Mouse (Mus musculus): ENCODE results near the gene Gm6525. TPM values are rescaled to one million over a fixed set of nuclear protein-coding genes. Genes with fewer than 3 reads are reported as not detected.

Gm6525 gene
- total and polyA plus RNA-seq, 2 experiments from 2014 or later = 0.22 to 0.38 TPM

DNA sequence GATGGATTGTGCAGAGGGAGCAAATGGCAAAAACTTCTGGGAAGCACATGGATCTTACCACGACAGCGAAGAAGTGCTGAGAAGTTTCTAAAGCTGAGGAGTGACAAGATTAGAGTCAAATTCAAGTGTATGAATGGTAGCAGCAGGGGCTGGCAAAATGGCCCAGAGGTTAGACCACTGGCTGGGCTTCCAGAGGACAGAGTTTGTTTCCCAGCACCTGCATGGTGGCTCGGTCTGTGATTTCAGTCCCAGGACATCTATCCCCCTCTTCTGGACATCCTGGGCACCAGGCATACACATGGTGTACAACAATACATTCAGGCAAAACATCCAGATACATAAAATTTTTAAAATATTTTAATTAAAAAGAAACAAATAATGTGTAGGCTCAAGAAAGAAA lies 24.1 kb upstream of the Gm6525 start:
- no peak for DNase-seq (ENCODE audit: low spot score)
- Histone ChIP-seq H3K36me3 (replicated peaks; ENCODE audit: control insufficient read depth, insufficient read depth, low read length) (no peaks in the 10 kb centered on the region), H3K27ac (ENCODE audit: low read depth) (no peak overlapping the region), H3K4me1 (ENCODE audit: control insufficient read depth, insufficient read depth) (no peaks in the 10 kb centered on the region), H3K27me3 (ENCODE audit: control insufficient read depth, insufficient read depth, low read length) (no peaks in the 10 kb centered on the region), H3K4me2 (ENCODE audit: low read depth, low read length) (no peak overlapping the region), H3K9ac (replicated peaks; ENCODE audit: low read depth, low read length) (no peak overlapping the region), H3K9me3 (replicated peaks; ENCODE audit: control insufficient read depth, low read length) (no peaks in the 10 kb centered on the region), H3K4me3 (ENCODE audit: low read depth, low read length) (no peak overlapping the region)
- 93% methylated on average over 3 of the region's 3 CpGs for WGBS
- TF ChIP-seq EP300 (IDR thresholded peaks at IDR 0.05; ENCODE audit: low read depth) = no peak
- no peak for TF ChIP-seq CTCF (IDR thresholded peaks at IDR 0.05; ENCODE audit: low read depth)
- ATAC-seq (ENCODE audit: insufficient read depth, low read depth) = no peak

DNA sequence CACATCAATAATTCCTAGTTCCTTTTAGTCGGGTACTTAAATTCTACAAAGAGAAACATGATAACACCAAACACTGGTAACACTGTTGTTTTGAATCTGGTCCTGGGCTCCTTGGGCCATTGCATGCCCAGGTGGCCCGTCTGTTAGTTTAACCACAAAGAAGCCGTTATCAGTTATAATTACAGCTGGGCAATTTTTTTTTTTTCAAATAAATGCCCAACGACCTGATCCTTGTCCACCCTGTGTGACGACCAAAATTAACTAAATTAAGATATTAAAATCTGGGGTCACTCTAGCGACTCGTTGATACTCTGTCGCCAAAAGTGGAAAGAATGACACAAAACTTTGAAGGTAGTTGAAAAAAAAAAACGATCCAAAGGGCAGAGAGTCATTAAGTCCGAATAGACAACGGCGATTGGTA lies 19.2 kb upstream of the Gm6525 start:
- DNase-seq (ENCODE audit: low spot score) (no peak), ATAC-seq (ENCODE audit: insufficient read depth, low read depth) (no peak)
- Histone ChIP-seq H3K27ac (ENCODE audit: low read depth) (no peak overlapping the region), H3K4me1 (ENCODE audit: control insufficient read depth, insufficient read depth) (no peaks in the 10 kb centered on the region), H3K4me3 (ENCODE audit: low read depth, low read length) (peak overlapping the region; percentile 46; the same call in 1 of the 2 replicates), H3K27me3 (ENCODE audit: control insufficient read depth, insufficient read depth, low read length) (no peaks in the 10 kb centered on the region), H3K9ac (replicated peaks; ENCODE audit: low read depth, low read length) (no peak overlapping the region), H3K36me3 (replicated peaks; ENCODE audit: control insufficient read depth, insufficient read depth, low read length) (0 out of 2 replicates have a peak, but pooled peaks cover 4% of the 10 kb centered on the region), H3K4me2 (ENCODE audit: low read depth, low read length) (peak overlapping the region; percentile 74), H3K9me3 (replicated peaks; ENCODE audit: control insufficient read depth, low read length) (no peaks in the 10 kb centered on the region)
- WGBS = 25% methylated on average over 12 of the region's 12 CpGs
- TF ChIP-seq CTCF (IDR thresholded peaks at IDR 0.05; ENCODE audit: low read depth) (no peak), EP300 (IDR thresholded peaks at IDR 0.05; ENCODE audit: low read depth) (no peak)

DNA sequence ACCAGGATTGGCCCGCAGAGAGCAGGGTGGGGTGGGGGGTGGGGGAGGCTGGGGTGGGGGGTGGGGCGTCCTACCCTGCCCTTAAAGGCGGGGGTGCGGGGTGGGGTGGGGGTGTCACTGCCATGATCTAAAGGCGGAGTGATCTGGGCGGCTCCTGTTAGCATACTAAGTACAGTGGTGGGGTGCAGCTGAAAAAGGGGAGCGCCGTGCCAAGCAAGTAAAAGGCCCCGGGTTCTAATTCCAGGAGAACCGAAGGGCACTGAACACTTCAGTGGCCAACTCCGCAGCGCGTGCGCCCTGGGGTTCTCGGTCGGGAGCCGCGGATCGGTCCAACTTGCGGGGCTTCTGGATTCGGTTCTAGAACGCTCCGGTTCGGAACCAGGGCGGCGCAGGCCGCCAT lies 18.8 kb upstream of the Gm6525 start:
- WGBS = 1% methylated on average over 27 of the region's 27 CpGs
- peak overlapping the region; percentile 46 for H3K4me3 ChIP-seq (ENCODE audit: low read depth, low read length)
- peak overlapping the region; percentile 36; the same call in 1 of the 2 replicates for H3K9ac ChIP-seq (replicated peaks; ENCODE audit: low read depth, low read length)
- H3K9me3 ChIP-seq (replicated peaks; ENCODE audit: control insufficient read depth, low read length) = no peaks in the 10 kb centered on the region
- H3K4me1 ChIP-seq (ENCODE audit: control insufficient read depth, insufficient read depth) = no peaks in the 10 kb centered on the region
- TF ChIP-seq CTCF (IDR thresholded peaks at IDR 0.05; ENCODE audit: low read depth) (no peak), EP300 (IDR thresholded peaks at IDR 0.05; ENCODE audit: low read depth) (no peak)
- no peaks in the 10 kb centered on the region for H3K27me3 ChIP-seq (ENCODE audit: control insufficient read depth, insufficient read depth, low read length)
- H3K4me2 ChIP-seq (ENCODE audit: low read depth, low read length) = peak overlapping the region; percentile 74
- no peak for DNase-seq (ENCODE audit: low spot score)
- H3K36me3 ChIP-seq (replicated peaks; ENCODE audit: control insufficient read depth, insufficient read depth, low read length) = 0 out of 2 replicates have a peak, but pooled peaks cover 4% of the 10 kb centered on the region
- no peak overlapping the region for H3K27ac ChIP-seq (ENCODE audit: low read depth)
- peak; percentile 15 for ATAC-seq (ENCODE audit: insufficient read depth, low read depth)

DNA sequence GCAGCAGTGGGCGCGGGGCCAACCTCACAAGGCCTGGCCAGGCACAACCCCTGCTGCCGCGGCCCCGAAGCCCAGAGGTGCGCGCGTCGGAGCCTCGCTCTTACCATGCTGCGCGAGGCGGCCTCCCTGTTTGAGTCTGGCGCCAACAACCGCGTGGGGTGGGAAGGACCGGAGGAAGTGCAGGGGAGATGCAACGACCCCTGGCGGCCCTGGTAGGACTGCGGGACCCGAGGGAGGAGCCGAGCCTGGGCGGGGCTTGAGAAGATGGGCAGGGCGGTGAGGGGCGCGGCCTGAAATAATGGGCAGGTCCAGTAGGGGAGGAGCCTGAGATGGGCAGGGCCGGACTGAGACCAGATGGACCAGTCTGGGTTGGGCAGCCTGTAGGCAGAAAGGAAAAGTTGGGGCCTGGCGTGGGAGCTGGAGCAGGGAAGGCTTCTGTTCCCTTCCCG lies 18.3 kb upstream of the Gm6525 start, which contains the start of gene Mnd1:
TSS of gene Mnd1 (minus strand) at position 229 of the 449 bp plus-strand sequence.
- Histone ChIP-seq H3K4me2 (ENCODE audit: low read depth, low read length) (peak within 1 kb of the TSS; percentile 74), H3K4me3 (ENCODE audit: low read depth, low read length) (peak within 1 kb of the TSS; percentile 46), H3K9ac (replicated peaks; ENCODE audit: low read depth, low read length) (peak within 1 kb of the TSS; percentile 36; the same call in 1 of the 2 replicates), H3K4me1 (ENCODE audit: control insufficient read depth, insufficient read depth) (no peaks in the 10 kb centered on the region), H3K27ac (ENCODE audit: low read depth) (no peak within 1 kb of the TSS), H3K27me3 (ENCODE audit: control insufficient read depth, insufficient read depth, low read length) (no peaks in the 10 kb centered on the region), H3K9me3 (replicated peaks; ENCODE audit: control insufficient read depth, low read length) (no peaks in the 10 kb centered on the region), H3K36me3 (replicated peaks; ENCODE audit: control insufficient read depth, insufficient read depth, low read length) (0 out of 2 replicates have a peak, but pooled peaks cover 4% of the 10 kb centered on the region)
- TF ChIP-seq CTCF (IDR thresholded peaks at IDR 0.05; ENCODE audit: low read depth) (peak; percentile 98), EP300 (IDR thresholded peaks at IDR 0.05; ENCODE audit: low read depth) (no peak)
- WGBS = under 1% methylated on average over 29 of the region's 29 CpGs
- DNase-seq (ENCODE audit: low spot score) (peak; percentile 96), ATAC-seq (ENCODE audit: insufficient read depth, low read depth) (peak; percentile 99)

DNA sequence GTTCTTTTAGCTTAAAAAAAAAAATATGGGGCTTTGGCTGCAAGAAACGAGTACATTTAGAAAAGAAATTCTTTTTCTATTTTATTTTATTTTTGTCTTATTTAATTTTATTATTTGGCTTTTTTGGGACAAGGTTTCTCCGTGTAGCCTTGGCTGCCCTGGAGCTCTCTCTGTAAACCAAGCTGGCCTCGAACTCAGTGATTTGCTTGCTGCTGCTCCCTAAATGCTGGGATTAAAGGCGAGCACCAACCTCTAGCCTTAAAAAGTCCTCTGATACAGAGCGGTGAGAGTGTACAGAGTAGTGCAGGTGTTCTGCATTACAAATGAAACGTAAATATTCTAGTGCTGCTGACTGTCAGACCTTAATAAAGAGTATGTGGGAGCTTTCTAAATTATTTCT lies 17.8 kb upstream of the Gm6525 start:
- Histone ChIP-seq H3K4me1 (ENCODE audit: control insufficient read depth, insufficient read depth) (no peaks in the 10 kb centered on the region), H3K9me3 (replicated peaks; ENCODE audit: control insufficient read depth, low read length) (no peaks in the 10 kb centered on the region), H3K4me2 (ENCODE audit: low read depth, low read length) (peak overlapping the region; percentile 74), H3K4me3 (ENCODE audit: low read depth, low read length) (peak overlapping the region; percentile 46; the same call in 1 of the 2 replicates), H3K9ac (replicated peaks; ENCODE audit: low read depth, low read length) (no peak overlapping the region), H3K27me3 (ENCODE audit: control insufficient read depth, insufficient read depth, low read length) (no peaks in the 10 kb centered on the region), H3K36me3 (replicated peaks; ENCODE audit: control insufficient read depth, insufficient read depth, low read length) (0 out of 2 replicates have a peak, but pooled peaks cover 4% of the 10 kb centered on the region), H3K27ac (ENCODE audit: low read depth) (no peak overlapping the region)
- no peak for ATAC-seq (ENCODE audit: insufficient read depth, low read depth)
- 63% methylated on average over 6 of the region's 6 CpGs for WGBS
- TF ChIP-seq CTCF (IDR thresholded peaks at IDR 0.05; ENCODE audit: low read depth) (no peak), EP300 (IDR thresholded peaks at IDR 0.05; ENCODE audit: low read depth) (no peak)
- no peak for DNase-seq (ENCODE audit: low spot score)

GRCm38 (mm10) chr3:84157011-84157410 lies 16.9 kb upstream of the Gm6525 start:
- Histone ChIP-seq H3K4me2 (ENCODE audit: low read depth, low read length) (no peak overlapping the region), H3K27ac (ENCODE audit: low read depth) (no peak overlapping the region), H3K9ac (replicated peaks; ENCODE audit: low read depth, low read length) (no peak overlapping the region), H3K36me3 (replicated peaks; ENCODE audit: control insufficient read depth, insufficient read depth, low read length) (0 out of 2 replicates have a peak, but pooled peaks cover 4% of the 10 kb centered on the region), H3K27me3 (ENCODE audit: control insufficient read depth, insufficient read depth, low read length) (no peaks in the 10 kb centered on the region), H3K9me3 (replicated peaks; ENCODE audit: control insufficient read depth, low read length) (no peaks in the 10 kb centered on the region), H3K4me3 (ENCODE audit: low read depth, low read length) (no peak overlapping the region), H3K4me1 (ENCODE audit: control insufficient read depth, insufficient read depth) (no peaks in the 10 kb centered on the region)
- TF ChIP-seq CTCF (IDR thresholded peaks at IDR 0.05; ENCODE audit: low read depth) (no peak), EP300 (IDR thresholded peaks at IDR 0.05; ENCODE audit: low read depth) (no peak)
- no peak for ATAC-seq (ENCODE audit: insufficient read depth, low read depth)
- no peak for DNase-seq (ENCODE audit: low spot score)
- WGBS = 78% methylated on average over 4 of the region's 4 CpGs
